Mouse (Mus musculus): Measurements from ENCODE around the gene 2310022A10Rik.

GRCm38 (mm10) chr7:27576914-27577313 lies 23.9 kb downstream of the 2310022A10Rik start:
- TF ChIP-seq CTCF (IDR thresholded peaks at IDR 0.05) (peak; percentile 75), EP300 (IDR thresholded peaks at IDR 0.05; ENCODE audit: insufficient read depth, low read depth, low read length) (no peak)

Measured in heart, adult 2 months (tissue).